Mouse (Mus musculus) ES-Bruce4 (cell line): ENCODE data around the gene Fkbp10.

Experiments used
- CTCF ChIP-seq: IDR thresholded peaks from one replicate; pipeline ENCODE4 v1.8.1; 2011; ENCODE audit warnings: low read depth, low read length
- EP300 ChIP-seq: IDR thresholded peaks from 2 replicates; pipeline ENCODE4 v1.6.1; 2011; ENCODE audit warnings: low read depth, low read length; ENCODE audit not compliant: insufficient read depth

GRCm38 (mm10) chr11:100406995-100407705 is 8.3 kb upstream of the Fkbp10 start:
- TF ChIP-seq CTCF (no peak), EP300 (no peak)
